Mouse (Mus musculus) kidney, postnatal 36 days (tissue): ENCODE results near the gene Ddx31.

Experiments
- DNase-seq, 2 experiments: peaks; one replicate each; pipeline ENCODE4 v3.0.0; 2021 to 2022; ENCODE audit warnings: mixed read lengths in 2 of 2

The Ddx31 gene

GRCm38 (mm10) chr2:28912961-28913360, 72.8 kb downstream of the Ddx31 start:
- no peak for DNase-seq

GRCm38 (mm10) chr2:28914121-28914520, 73.9 kb downstream of the Ddx31 start:
- no peak for DNase-seq

GRCm38 (mm10) chr2:28915104-28915738, 75.0 kb downstream of the Ddx31 start:
- no peak for DNase-seq

- peak; percentile 86 to 96 for DNase-seq
Measured at GRCm38 (mm10) chr2:28915768-28916512, 75.7 kb downstream of the Ddx31 start.

- no peak for DNase-seq
Measured at GRCm38 (mm10) chr2:28916513-28916865, 76.3 kb downstream of the Ddx31 start, which contains the start of gene Barhl1. Barhl1 (minus strand) TSS chr2:28916668.

- no peak for DNase-seq
Measured at GRCm38 (mm10) chr2:28917156-28917517, 76.9 kb downstream of the Ddx31 start.

GRCm38 (mm10) chr2:28917518-28918361, 77.5 kb downstream of the Ddx31 start:
- peak in 1 of 2 experiments; percentile 19 for DNase-seq

- DNase-seq = no peak
Measured at GRCm38 (mm10) chr2:28919001-28919400, 78.8 kb downstream of the Ddx31 start.

- DNase-seq = peak; percentile 21 to 84
Measured at GRCm38 (mm10) chr2:28923912-28924311, 83.7 kb downstream of the Ddx31 start.

GRCm38 (mm10) chr2:28930571-28930970, 90.4 kb downstream of the Ddx31 start:
- no peak for DNase-seq

GRCm38 (mm10) chr2:28938997-28939396, 98.8 kb downstream of the Ddx31 start:
- no peak for DNase-seq

GRCm38 (mm10) chr2:28943666-28944516, 103.7 kb downstream of the Ddx31 start:
- DNase-seq = no peak

- DNase-seq = no peak
Measured at GRCm38 (mm10) chr2:28945388-28945787, 105.2 kb downstream of the Ddx31 start.

GRCm38 (mm10) chr2:28946312-28946711, 106.1 kb downstream of the Ddx31 start:
- DNase-seq = no peak

GRCm38 (mm10) chr2:28952981-28953380, 112.8 kb downstream of the Ddx31 start:
- no peak for DNase-seq

- DNase-seq = no peak
Measured at GRCm38 (mm10) chr2:28954595-28954994, 114.4 kb downstream of the Ddx31 start.
